16 mouse cellular contexts compared by ENCODE assay signal in genomic region chr8:8622031-8622430, GRCm38 (mm10). TPM values are rescaled to one million over a fixed set of nuclear protein-coding genes. Genes with fewer than 3 reads are reported as not detected.
DNase-seq lines count a peak whose midpoint lies in the region; ATAC-seq lines count a peak whose summit lies in the region.
"Had no signal": no experiment of that assay in that cellular context is flagged by ENCODE, and none has a peak within 500 bp of the region (broad histone marks: within the 10 kb centered on the region; RNA-seq: fewer than 3 reads in every experiment).

No protein-coding gene starts in this region.

- 0 out of 2 replicates have a peak, but pooled peaks have one; percentile 41 for ATAC-seq in cerebellum, adult (ENCODE audit: insufficient number of reproducible peaks, low FRiP score, low TSS enrichment)
- ATAC-seq in hindbrain, embryonic 15.5 days (ENCODE audit: low FRiP score, low read depth), result 0 out of 2 replicates have a peak, but pooled peaks have one; percentile 35
- ATAC-seq in hindbrain, embryonic 12.5 days (ENCODE audit: low FRiP score), result no peak
- no peak for ATAC-seq in megakaryocyte, adult 5-6 weeks (ENCODE audit: poor library complexity, severe bottlenecking)
- ATAC-seq in megakaryocyte progenitor cell, adult 5-6 weeks (replicated peaks; ENCODE audit: poor library complexity), result no peak
- ATAC-seq: lung, postnatal 0 days had no signal

- H3K9ac ChIP-seq in hindbrain, embryonic 15.5 days, result no peak overlapping the region
- no peak overlapping the region for H3K9ac ChIP-seq in hindbrain, embryonic 12.5 days
- H3K9ac ChIP-seq: limb, embryonic 12.5 days; liver, embryonic 14.5 days; stomach, embryonic 15.5 days had no signal

- no peaks in the 10 kb centered on the region for H3K9me3 ChIP-seq in hindbrain, embryonic 15.5 days
- no peaks in the 10 kb centered on the region for H3K9me3 ChIP-seq in hindbrain, embryonic 12.5 days (replicated peaks)
- H3K9me3 ChIP-seq: limb, embryonic 12.5 days; stomach, embryonic 15.5 days had no signal

- no peak for DNase-seq in cerebellum, adult 11 months
- peak; percentile 43 to 63 for DNase-seq in right cerebral cortex, postnatal 10 days (ENCODE audit: low spot score in 2 of 2)
- no peak for DNase-seq in right cerebral cortex, postnatal 36 days (ENCODE audit: low spot score in 2 of 2)
- DNase-seq: adrenal gland, adult 8-10 months; heart, adult 18-20 months; kidney, adult 9 months had no signal

- peak overlapping the region; percentile 46; the same call in 1 of the 2 replicates for H3K27ac ChIP-seq in hindbrain, embryonic 15.5 days (replicated peaks)
- no peak overlapping the region for H3K27ac ChIP-seq in hindbrain, embryonic 12.5 days
- H3K27ac ChIP-seq: limb, embryonic 12.5 days; liver, embryonic 14.5 days; stomach, embryonic 15.5 days had no signal

- H3K4me2 ChIP-seq in hindbrain, embryonic 15.5 days, result no peak overlapping the region
- H3K4me2 ChIP-seq in hindbrain, embryonic 12.5 days (replicated peaks), result no peak overlapping the region
- H3K4me2 ChIP-seq: limb, embryonic 12.5 days; stomach, embryonic 15.5 days had no signal

- peaks cover 14% of the 10 kb centered on the region; the same call in 1 of the 2 replicates for H3K36me3 ChIP-seq in hindbrain, embryonic 15.5 days
- H3K36me3 ChIP-seq in hindbrain, embryonic 12.5 days, result peaks cover 37% of the 10 kb centered on the region

- no peak overlapping the region for H3K4me3 ChIP-seq in hindbrain, embryonic 15.5 days
- H3K4me3 ChIP-seq in hindbrain, embryonic 12.5 days, result no peak overlapping the region
- H3K4me3 ChIP-seq: erythroblast, embryonic 14.5 days; limb, embryonic 12.5 days; stomach, embryonic 15.5 days had no signal

- 61% methylated on average over 12 of the region's 12 CpGs for WGBS in hindbrain, embryonic 15.5 days
- WGBS in hindbrain, embryonic 12.5 days, result 83% methylated on average over 12 of the region's 12 CpGs

- H3K4me1 ChIP-seq in hindbrain, embryonic 15.5 days (replicated peaks), result peaks cover 35% of the 10 kb centered on the region
- H3K4me1 ChIP-seq in hindbrain, embryonic 12.5 days, result peaks cover 36% of the 10 kb centered on the region
- H3K4me1 ChIP-seq: stomach, embryonic 15.5 days had no signal

- H3K27me3 ChIP-seq in hindbrain, embryonic 15.5 days, result no peaks in the 10 kb centered on the region
- peaks cover 3% of the 10 kb centered on the region; the same call in 1 of the 2 replicates for H3K27me3 ChIP-seq in hindbrain, embryonic 12.5 days
- H3K27me3 ChIP-seq: limb, embryonic 12.5 days; stomach, embryonic 15.5 days had no signal

RNA-seq across cellular contexts. Expression of gene Efnb2, which starts 39.0 kb away (rescaled TPM):
- polyA plus RNA-seq in hindbrain, embryonic 15.5 days (2015; fragmentation: Nextera tagmentation; extraction: Ambion mirVana), result 17.8 and 21.5 TPM in 2 replicates
- polyA plus RNA-seq in hindbrain, embryonic 12.5 days (2016; fragmentation: Nextera tagmentation; extraction: Ambion mirVana), result 61.5 and 64.7 TPM in 2 replicates
- 0.52 and 0.78 TPM in 2 replicates for total RNA-seq in megakaryocyte, adult 5-6 weeks (2015)
- total RNA-seq in megakaryocyte, adult 5-6 weeks (2017), result 0.18 and 0.45 TPM in 2 replicates
- total RNA-seq in megakaryocyte progenitor cell, adult 5-6 weeks (2015), result 0.15 and 0.35 TPM in 2 replicates
- total RNA-seq in megakaryocyte progenitor cell, adult 5-6 weeks (2017), result 0.24 and 0.50 TPM in 2 replicates

Comparison
In these comparisons a context has a peak if more than half of its experiments do, and no peak if none do; other contexts are left out.
1. ATAC-seq: peak in cerebellum, adult (single experiment) and hindbrain, embryonic 15.5 days (single experiment); none in hindbrain, embryonic 12.5 days (single experiment), megakaryocyte, adult 5-6 weeks (single experiment) and megakaryocyte progenitor cell, adult 5-6 weeks (single experiment).
2. DNase-seq: peak in right cerebral cortex, postnatal 10 days (2 of 2); none in cerebellum, adult 11 months (single experiment) and right cerebral cortex, postnatal 36 days (0 of 2).